In the genomic region with DNA sequence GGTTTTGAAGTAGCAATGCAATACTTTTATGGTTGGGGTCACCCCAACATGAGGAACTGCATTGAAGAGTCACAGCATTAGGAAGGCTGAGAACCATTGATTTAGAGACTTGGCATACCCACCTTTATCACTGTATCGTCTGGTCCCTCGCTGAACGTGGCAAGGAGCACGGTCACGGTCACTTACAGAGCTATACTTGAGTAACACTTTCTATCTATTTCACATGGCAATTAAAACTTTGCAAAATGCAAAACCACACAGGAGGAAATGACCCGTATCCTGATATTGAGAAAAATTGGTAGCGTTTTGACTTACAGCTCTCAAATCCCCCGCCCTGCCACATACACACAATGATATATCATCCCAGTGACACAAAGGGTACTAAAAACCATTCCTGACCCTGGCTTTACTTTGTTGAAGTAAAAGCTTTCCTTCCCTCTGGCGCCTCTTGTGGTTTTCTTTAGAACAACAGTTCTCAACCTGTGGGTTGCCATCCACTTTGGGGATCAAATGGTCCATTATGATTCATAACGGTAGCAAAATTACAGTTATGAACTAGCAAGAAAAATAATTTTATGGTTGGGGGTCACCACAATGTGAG, we compare ENCODE assay signal across 12 mouse cellular contexts.
DNase-seq lines count a peak whose midpoint lies in the region; ATAC-seq and TF ChIP-seq lines count a peak whose summit lies in the region.
"Had no signal": no experiment of that assay in that cellular context is flagged by ENCODE, and none has a peak within 500 bp of the region (broad histone marks: within the 10 kb centered on the region; RNA-seq: fewer than 3 reads in every experiment).

No protein-coding gene starts in this region.

- no peak overlapping the region for H3K27ac ChIP-seq in midbrain, embryonic 14.5 days (replicated peaks; ENCODE audit: low read depth, low read length)
- H3K27ac ChIP-seq in midbrain, embryonic 10.5 days (replicated peaks): no peak overlapping the region
- H3K27ac ChIP-seq: limb, embryonic 12.5 days had no signal

- peaks cover 17% of the 10 kb centered on the region for H3K4me1 ChIP-seq in midbrain, embryonic 14.5 days (ENCODE audit: control insufficient read depth, insufficient read depth, low read length)
- H3K4me1 ChIP-seq in midbrain, embryonic 10.5 days: peaks cover 34% of the 10 kb centered on the region

- TF ChIP-seq POLR2A in brain, embryonic 14.5 days (IDR thresholded peaks at IDR 0.05; ENCODE audit: borderline replicate concordance, extremely low read depth, insufficient read depth, insufficient read length, poor library complexity, severe bottlenecking): no peak

- H3K36me3 ChIP-seq in midbrain, embryonic 14.5 days (ENCODE audit: control insufficient read depth, insufficient read depth, low read length): no peaks in the 10 kb centered on the region
- peaks cover 15% of the 10 kb centered on the region for H3K36me3 ChIP-seq in midbrain, embryonic 10.5 days

- DNase-seq in heart, postnatal 4 days: peak; percentile 53
- DNase-seq in heart, adult 11 months: no peak
- peak; percentile 59 for DNase-seq in midbrain, embryonic 14.5 days
- no peak for DNase-seq in midbrain, embryonic 10.5 days (ENCODE audit: low spot score)
- no peak for DNase-seq in brain, embryonic 14.5 days (ENCODE audit: low read depth)
- peak; percentile 23 for DNase-seq in naive thymus-derived CD4-positive, alpha-beta T cell, adult 2 months (ENCODE audit: low read depth)
- no peak for DNase-seq in T-cell, adult 2 months (ENCODE audit: low spot score)
- no peak for DNase-seq in spleen, postnatal 4 days (ENCODE audit: low spot score in 2 of 2)
- DNase-seq: cerebellum, adult 8-10 months; right cerebral cortex, postnatal 25 days had no signal

- peak; percentile 43; the same call in 1 of the 2 replicates for TF ChIP-seq CTCF in brain, embryonic 14.5 days (IDR thresholded peaks at IDR 0.05; ENCODE audit: borderline replicate concordance, extremely low read depth, insufficient read depth, insufficient read length)

- WGBS in midbrain, embryonic 14.5 days: 84% methylated on average over 10 of the region's 10 CpGs
- 83% methylated on average over 10 of the region's 10 CpGs for WGBS in midbrain, embryonic 10.5 days

- no peaks in the 10 kb centered on the region for H3K27me3 ChIP-seq in midbrain, embryonic 14.5 days (ENCODE audit: control insufficient read depth, insufficient read depth, low read length)
- H3K27me3 ChIP-seq in midbrain, embryonic 10.5 days (ENCODE audit: low read depth, poor library complexity, severe bottlenecking): peaks cover 6% of the 10 kb centered on the region; the same call in 1 of the 2 replicates
- H3K27me3 ChIP-seq: limb, embryonic 12.5 days had no signal

- no peak overlapping the region for H3K9ac ChIP-seq in midbrain, embryonic 14.5 days (replicated peaks; ENCODE audit: low read length)
- H3K9ac ChIP-seq: limb, embryonic 12.5 days had no signal

- ATAC-seq in midbrain, embryonic 14.5 days (ENCODE audit: low FRiP score, low TSS enrichment): no peak
- ATAC-seq: inflammation-experienced regulatory T-cells, adult 6 months had no signal

- H3K4me3 ChIP-seq in midbrain, embryonic 14.5 days (replicated peaks; ENCODE audit: low read depth, low read length): no peak overlapping the region
- no peak overlapping the region for H3K4me3 ChIP-seq in midbrain, embryonic 10.5 days
- H3K4me3 ChIP-seq: limb, embryonic 12.5 days had no signal

- H3K9me3 ChIP-seq in midbrain, embryonic 14.5 days (ENCODE audit: control insufficient read depth, low read length): 0 out of 2 replicates have a peak, but pooled peaks cover 2% of the 10 kb centered on the region
- peaks cover 10% of the 10 kb centered on the region; the same call in 1 of the 2 replicates for H3K9me3 ChIP-seq in midbrain, embryonic 10.5 days (replicated peaks)

- H3K4me2 ChIP-seq in midbrain, embryonic 14.5 days (ENCODE audit: low read length): no peak overlapping the region
- H3K4me2 ChIP-seq: limb, embryonic 12.5 days had no signal

Comparison
In these comparisons a context has a peak if more than half of its experiments do, and no peak if none do; other contexts are left out.
1. DNase-seq: peak in heart, postnatal 4 days (single experiment), midbrain, embryonic 14.5 days (single experiment) and naive thymus-derived CD4-positive, alpha-beta T cell, adult 2 months (single experiment); none in heart, adult 11 months (single experiment), midbrain, embryonic 10.5 days (single experiment), brain, embryonic 14.5 days (single experiment), T-cell, adult 2 months (single experiment) and spleen, postnatal 4 days (0 of 2).